9 mouse cellular contexts compared by ENCODE assay signal in the genomic region with DNA sequence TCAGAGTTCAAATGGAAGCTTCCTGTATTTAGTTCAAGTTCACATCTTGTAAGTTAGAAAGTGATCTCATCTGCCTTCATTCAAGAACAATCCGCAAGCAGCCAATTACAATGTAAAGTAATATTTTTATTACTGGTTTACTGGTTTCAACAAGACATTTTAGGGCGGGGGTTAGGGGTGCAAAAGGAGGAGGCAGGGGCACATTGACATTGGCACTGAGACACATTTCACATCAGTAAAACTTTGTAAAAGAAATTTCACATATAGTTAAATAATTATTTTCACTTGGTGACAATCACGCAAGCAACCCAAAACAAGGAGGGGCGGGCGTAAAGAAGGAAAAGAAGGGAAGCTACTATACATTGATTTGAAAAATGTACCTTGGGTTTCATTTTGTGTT. TPM values are rescaled to one million over a fixed set of nuclear protein-coding genes. Genes with fewer than 3 reads are reported as not detected.
A peak's percentile ranks its signal among the peaks of the same experiment; 100 is the strongest.
DNase-seq lines count a peak whose midpoint lies in the region; ATAC-seq lines count a peak whose summit lies in the region.
"Had no signal": no experiment of that assay in that cellular context is flagged by ENCODE, and none has a peak within 500 bp of the region (broad histone marks: within the 10 kb centered on the region; RNA-seq: fewer than 3 reads in every experiment).

No protein-coding gene starts in this region.

- no peaks in the 10 kb centered on the region for H3K9me3 ChIP-seq in lung, embryonic 16.5 days (ENCODE audit: control insufficient read depth, low read length)
- no peaks in the 10 kb centered on the region for H3K9me3 ChIP-seq in forebrain, embryonic 14.5 days (replicated peaks; ENCODE audit: control insufficient read depth, low read length)
- no peaks in the 10 kb centered on the region for H3K9me3 ChIP-seq in limb, embryonic 11.5 days (ENCODE audit: control insufficient read depth, low read length)

- no peak overlapping the region for H3K27ac ChIP-seq in lung, embryonic 16.5 days (ENCODE audit: low read length)
- H3K27ac ChIP-seq in forebrain, embryonic 14.5 days (ENCODE audit: low read depth, low read length): no peak overlapping the region
- peak overlapping the region; percentile 100 for H3K27ac ChIP-seq in limb, embryonic 11.5 days (replicated peaks; ENCODE audit: low read depth, low read length)

- no peak overlapping the region for H3K9ac ChIP-seq in lung, embryonic 16.5 days (ENCODE audit: low read length)
- no peak overlapping the region for H3K9ac ChIP-seq in forebrain, embryonic 14.5 days (ENCODE audit: low read length)
- peak overlapping the region; percentile 100 for H3K9ac ChIP-seq in limb, embryonic 11.5 days (ENCODE audit: low read length)

- WGBS in lung, embryonic 16.5 days: 38% methylated on average over 5 of the region's 5 CpGs
- WGBS in forebrain, embryonic 14.5 days: 14% methylated on average over 5 of the region's 5 CpGs
- 9% methylated on average over 5 of the region's 5 CpGs for WGBS in limb, embryonic 11.5 days

- peaks cover 16% of the 10 kb centered on the region for H3K4me1 ChIP-seq in lung, embryonic 16.5 days (replicated peaks; ENCODE audit: control insufficient read depth, insufficient read depth, low read length)
- peaks cover 12% of the 10 kb centered on the region for H3K4me1 ChIP-seq in forebrain, embryonic 14.5 days (ENCODE audit: control insufficient read depth, insufficient read depth, low read length)
- H3K4me1 ChIP-seq in limb, embryonic 11.5 days (ENCODE audit: control insufficient read depth, insufficient read depth, low read length): peaks cover 11% of the 10 kb centered on the region

- intact Hi-C loops in left cerebral cortex, postnatal 14 days (cut with DNase I): no loop called here

- H3K27me3 ChIP-seq in lung, embryonic 16.5 days (ENCODE audit: control insufficient read depth, insufficient read depth, low read depth, low read length): peaks cover 28% of the 10 kb centered on the region
- H3K27me3 ChIP-seq in forebrain, embryonic 14.5 days (replicated peaks; ENCODE audit: control insufficient read depth, insufficient read depth, low read length): peaks cover 63% of the 10 kb centered on the region
- no peaks in the 10 kb centered on the region for H3K27me3 ChIP-seq in limb, embryonic 11.5 days (ENCODE audit: control insufficient read depth, insufficient read depth, low read length)
- H3K27me3 ChIP-seq in splenic B cell, adult 2 months (ENCODE audit: control insufficient read depth, insufficient read depth, low read length, poor library complexity, severe bottlenecking): peaks cover 2% of the 10 kb centered on the region; the same call in 1 of the 2 replicates

- peak overlapping the region; percentile 47 for H3K4me3 ChIP-seq in lung, embryonic 16.5 days (ENCODE audit: low read length)
- H3K4me3 ChIP-seq in forebrain, embryonic 14.5 days (ENCODE audit: low read depth, low read length): no peak overlapping the region
- H3K4me3 ChIP-seq in limb, embryonic 11.5 days (ENCODE audit: low read depth, low read length): peak overlapping the region; percentile 77

- no peak for ATAC-seq in lung, embryonic 16.5 days (ENCODE audit: low read depth)
- ATAC-seq in forebrain, embryonic 14.5 days: no peak
- no peak for ATAC-seq in limb, embryonic 11.5 days (ENCODE audit: insufficient number of reproducible peaks, low FRiP score, low TSS enrichment, low read depth)

- no peaks in the 10 kb centered on the region for H3K36me3 ChIP-seq in lung, embryonic 16.5 days (ENCODE audit: control insufficient read depth, insufficient read depth, low read length)
- H3K36me3 ChIP-seq in forebrain, embryonic 14.5 days (ENCODE audit: control insufficient read depth, insufficient read depth, low read length): no peaks in the 10 kb centered on the region
- no peaks in the 10 kb centered on the region; the same call in 1 of the 2 replicates for H3K36me3 ChIP-seq in limb, embryonic 11.5 days (ENCODE audit: control insufficient read depth, insufficient read depth, low read length)
- H3K36me3 ChIP-seq in splenic B cell, adult 2 months (ENCODE audit: control insufficient read depth, insufficient read depth, low read length, poor library complexity, severe bottlenecking): 0 out of 2 replicates have a peak, but pooled peaks cover 2% of the 10 kb centered on the region

- peak overlapping the region; percentile 62 for H3K4me2 ChIP-seq in lung, embryonic 16.5 days (ENCODE audit: low read depth, low read length)
- H3K4me2 ChIP-seq in forebrain, embryonic 14.5 days (ENCODE audit: low read length): peak overlapping the region; percentile 50
- peak overlapping the region; percentile 59; the same call in 1 of the 2 replicates for H3K4me2 ChIP-seq in limb, embryonic 11.5 days (ENCODE audit: low read depth, severe bottlenecking)

- no peak for DNase-seq in lung, postnatal 36 days
- DNase-seq in forebrain, embryonic 14.5 days (ENCODE audit: low spot score): no peak
- DNase-seq in limb, embryonic 11.5 days (ENCODE audit: low spot score): peak; percentile 50
- peak; percentile 12 for DNase-seq in splenic B cell, adult 2 months (ENCODE audit: low read depth, low spot score)
- DNase-seq in frontal cortex, postnatal 36 days (ENCODE audit: low spot score in 2 of 2): no peak
- DNase-seq in left cerebral cortex, postnatal 14 days (ENCODE audit: low spot score in 2 of 2): no peak
- DNase-seq in gastrocnemius, adult 18-20 months (ENCODE audit: low spot score): no peak

RNA-seq across cellular contexts. Expression of a gene that starts 2.5 kb away (rescaled TPM):
- polyA plus RNA-seq in lung, embryonic 16.5 days (2015; fragmentation: Nextera tagmentation; extraction: Ambion mirVana): 0.53 and 1.1 TPM in 2 replicates
- polyA plus RNA-seq in forebrain, embryonic 14.5 days (2014; fragmentation: Nextera tagmentation; extraction: Ambion mirVana): 2.9 and 3.0 TPM in 2 replicates
- 228 and 244 TPM in 2 replicates for polyA plus RNA-seq in limb, embryonic 11.5 days (2014; fragmentation: Nextera tagmentation; extraction: Ambion mirVana)
- total RNA-seq in left cerebral cortex, postnatal 14 days (2021): under 1 TPM in 1 of 2 experiments, not detected in 1; 0.13 TPM
- under 1 TPM in 1 of 2 experiments, not detected in 1; 0.23 TPM for total RNA-seq in gastrocnemius, adult 18-20 months (2021)
- total RNA-seq: liver, adult 2 months had no signal

Comparison
In these comparisons a context has a peak if more than half of its experiments do, and no peak if none do; other contexts are left out.
1. DNase-seq: peak in limb, embryonic 11.5 days (single experiment) and splenic B cell, adult 2 months (single experiment); none in lung, postnatal 36 days (single experiment), forebrain, embryonic 14.5 days (single experiment), frontal cortex, postnatal 36 days (0 of 2), left cerebral cortex, postnatal 14 days (0 of 2) and gastrocnemius, adult 18-20 months (single experiment).
2. RNA of a gene that starts 2.5 kb away (polyA plus RNA-seq): 228 to 244 TPM in limb, embryonic 11.5 days; 2.9 to 3.0 TPM in forebrain, embryonic 14.5 days and 0.53 to 1.1 TPM in lung, embryonic 16.5 days; every median in the first group is over 10 times any median in the second.
3. Peak in every context shown above with its lines, with median percentiles within 50 percentile points of each other: H3K4me2 ChIP-seq.